Mouse (Mus musculus) midbrain, embryonic 15.5 days (tissue): ENCODE results near the gene Olfr508. TPM values are rescaled to one million over a fixed set of nuclear protein-coding genes. Genes with fewer than 3 reads are reported as not detected.

ENCODE experiments used
- polyA plus RNA-seq: library from polyadenylated mRNA; unstranded; fragments of >200 nt; fragmentation: Nextera tagmentation; extraction: Ambion mirVana; gene quantifications from 2 replicates; pipeline ENCODE4 v1.2.1, GENCODE M21; 2015

Olfr508 gene
- polyA plus RNA-seq, 1 experiment from 2014 or later, result not detected

Other genes starting within 250 kb of the Olfr508 start
- gene Olfr495, start 236.8 kb upstream of the Olfr508 start, polyA plus RNA-seq, result not detected in 2 replicates
- gene Olfr497, start 209.6 kb upstream of the Olfr508 start, polyA plus RNA-seq, result not detected in 2 replicates
- gene Olfr498, start 164.7 kb upstream of the Olfr508 start, polyA plus RNA-seq, result not detected in 2 replicates
- gene Olfr502, start 104.9 kb upstream of the Olfr508 start, polyA plus RNA-seq, result not detected in 2 replicates
- not detected in 2 replicates for gene Olfr503, start 85.5 kb upstream of the Olfr508 start, polyA plus RNA-seq
- not detected in 2 replicates for gene Olfr504, start 64.2 kb upstream of the Olfr508 start, polyA plus RNA-seq
- not detected in 2 replicates for gene Olfr506, start 19.2 kb upstream of the Olfr508 start, polyA plus RNA-seq
- not detected in 2 replicates for gene Olfr507, start 8.2 kb upstream of the Olfr508 start, polyA plus RNA-seq
- gene Olfr509, start 21.9 kb downstream of the Olfr508 start, polyA plus RNA-seq, result 0.09 TPM in 1 of 2 replicates, not detected in the other
- gene Olfr510, start 36.4 kb downstream of the Olfr508 start, polyA plus RNA-seq, result not detected in 2 replicates
- not detected in 2 replicates for gene Olfr512, start 83.3 kb downstream of the Olfr508 start, polyA plus RNA-seq
- gene Olfr513, start 121.0 kb downstream of the Olfr508 start, polyA plus RNA-seq, result not detected in 2 replicates
- not detected in 2 replicates for gene Olfr514, start 196.0 kb downstream of the Olfr508 start, polyA plus RNA-seq
- not detected in 2 replicates for gene Olfr516, start 220.5 kb downstream of the Olfr508 start, polyA plus RNA-seq
- gene Olfr517, start 242.4 kb downstream of the Olfr508 start, polyA plus RNA-seq, result not detected in 2 replicates